Mouse (Mus musculus) limb, embryonic 11.5 days (tissue): ENCODE measurements around the gene Dcaf5. TPM values are rescaled to one million over a fixed set of nuclear protein-coding genes. Genes with fewer than 3 reads are reported as not detected.

Source experiments
- ATAC-seq: fragments of 200-750 bp; cut with Nextera tagmentation; 2 replicates; pipeline ENCODE4 v1.8.0; 2017; ENCODE audit warnings: low read depth; ENCODE audit not compliant: insufficient number of reproducible peaks, low FRiP score, low TSS enrichment
- DNase-seq: peaks from one replicate; pipeline ENCODE4 v3.0.0-alpha.2; 2015; ENCODE audit warnings: low spot score
- H3K27ac ChIP-seq: fragments of 300-500 bp; sonication (generic); replicated peaks from 2 replicates; pipeline ENCODE4 v1.5.1; 2014; ENCODE audit warnings: low read depth, mild to moderate bottlenecking, low read length
- H3K27me3 ChIP-seq: fragments of 300-500 bp; sonication (generic); 2 replicates; pipeline ENCODE4 v1.6.1; 2014; ENCODE audit warnings: mild to moderate bottlenecking, low read length, mixed read lengths; ENCODE audit not compliant: control insufficient read depth, insufficient read depth
- H3K36me3 ChIP-seq: fragments of 300-500 bp; sonication (generic); 2 replicates; pipeline ENCODE4 v1.6.1; 2014; ENCODE audit warnings: mild to moderate bottlenecking, low read length, moderate library complexity, mixed read lengths; ENCODE audit not compliant: control insufficient read depth, insufficient read depth
- H3K4me1 ChIP-seq: fragments of 300-500 bp; sonication (generic); 2 replicates; pipeline ENCODE4 v1.6.1; 2014; ENCODE audit warnings: low read length, mixed read lengths; ENCODE audit not compliant: control insufficient read depth, insufficient read depth
- H3K4me2 ChIP-seq: fragments of 300-500 bp; sonication (generic); 2 replicates; pipeline ENCODE4 v1.6.1; 2014; ENCODE audit warnings: low read depth, mild to moderate bottlenecking, moderate library complexity; ENCODE audit not compliant: severe bottlenecking
- H3K4me3 ChIP-seq: fragments of 300-500 bp; sonication (generic); 2 replicates; pipeline ENCODE4 v1.5.1; 2014; ENCODE audit warnings: low read depth, low read length
- H3K9ac ChIP-seq: fragments of 300-500 bp; sonication (generic); 2 replicates; pipeline ENCODE4 v1.6.1; 2014; ENCODE audit warnings: mild to moderate bottlenecking, low read length
- H3K9me3 ChIP-seq: fragments of 300-500 bp; sonication (generic); 2 replicates; pipeline ENCODE4 v1.6.1; 2016; ENCODE audit warnings: low read length; ENCODE audit not compliant: control insufficient read depth
- WGBS: fragments of 180-500 bp; shearing (Covaris S2); extraction: QIAGEN DNeasy Blood & Tissue Kit; methylation state at CpG from one replicate; pipeline ENCODE4 v1.1.7; 2014; 5-methylcytosine and 5-hydroxymethylcytosine counted together
- polyA plus RNA-seq: library from polyadenylated mRNA; unstranded; fragments of >200 nt; fragmentation: Nextera tagmentation; extraction: Ambion mirVana; gene quantifications from 2 replicates; pipeline ENCODE4 v1.2.1, GENCODE M21; 2014

Dcaf5 gene
- polyA plus RNA-seq, 1 experiment from 2014 or later: 10.3 TPM

DNA sequence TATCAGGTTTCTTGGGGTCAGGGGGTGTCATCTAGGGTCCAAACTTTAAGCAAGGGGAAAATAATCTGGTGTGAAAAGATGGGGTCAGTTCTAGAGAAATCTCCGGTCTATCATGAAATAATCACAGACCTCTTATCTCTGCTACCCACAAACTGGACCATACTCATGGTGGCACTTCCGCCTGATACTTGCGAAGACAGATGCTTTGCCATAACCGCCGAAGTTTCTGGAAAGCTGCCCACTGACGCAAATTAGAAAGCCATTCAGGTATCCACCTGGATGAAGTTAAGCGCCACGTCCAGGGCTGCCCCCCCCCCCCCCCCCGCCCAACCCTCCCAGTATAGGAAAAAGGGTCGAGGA, 1.8 kb downstream of the Dcaf5 start:
- Histone ChIP-seq H3K9me3 (no peaks in the 10 kb centered on the region), H3K27ac (peak overlapping the region; percentile 92), H3K9ac (peak overlapping the region; percentile 93), H3K27me3 (no peaks in the 10 kb centered on the region), H3K4me2 (peak overlapping the region; percentile 82), H3K4me3 (peak overlapping the region; percentile 85), H3K4me1 (peaks cover 6% of the 10 kb centered on the region; the same call in 1 of the 2 replicates), H3K36me3 (no peaks in the 10 kb centered on the region)
- DNase-seq (no peak), ATAC-seq (no peak)
- WGBS: 8% methylated on average over 8 of the region's 10 CpGs

DNA sequence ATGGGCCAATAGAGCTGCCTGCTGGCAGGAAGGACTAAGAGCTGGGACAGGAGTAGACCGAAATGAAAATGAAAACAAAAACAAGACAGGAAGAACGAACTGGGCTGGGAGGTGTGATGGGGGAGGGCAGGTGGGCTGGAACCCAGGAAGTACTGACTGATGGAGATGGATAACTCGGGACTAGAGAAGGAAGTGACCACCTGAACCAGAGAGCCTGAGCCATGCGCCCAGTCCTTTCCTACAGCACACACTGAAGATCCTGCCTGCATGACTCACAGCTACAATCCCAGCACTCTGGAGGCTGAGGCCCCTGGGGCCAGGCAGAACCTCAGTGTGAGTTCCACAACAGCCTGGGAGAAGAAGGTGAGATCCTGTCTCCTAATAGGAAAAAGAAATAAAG, 3.1 kb downstream of the Dcaf5 start:
- Histone ChIP-seq H3K9me3 (no peaks in the 10 kb centered on the region), H3K36me3 (no peaks in the 10 kb centered on the region), H3K4me3 (no peak overlapping the region), H3K27me3 (no peaks in the 10 kb centered on the region), H3K4me2 (no peak overlapping the region), H3K27ac (no peak overlapping the region), H3K9ac (no peak overlapping the region), H3K4me1 (peaks cover 6% of the 10 kb centered on the region; the same call in 1 of the 2 replicates)
- no peak for DNase-seq
- ATAC-seq: no peak
- 59% methylated on average over 4 of the region's 4 CpGs for WGBS

DNA sequence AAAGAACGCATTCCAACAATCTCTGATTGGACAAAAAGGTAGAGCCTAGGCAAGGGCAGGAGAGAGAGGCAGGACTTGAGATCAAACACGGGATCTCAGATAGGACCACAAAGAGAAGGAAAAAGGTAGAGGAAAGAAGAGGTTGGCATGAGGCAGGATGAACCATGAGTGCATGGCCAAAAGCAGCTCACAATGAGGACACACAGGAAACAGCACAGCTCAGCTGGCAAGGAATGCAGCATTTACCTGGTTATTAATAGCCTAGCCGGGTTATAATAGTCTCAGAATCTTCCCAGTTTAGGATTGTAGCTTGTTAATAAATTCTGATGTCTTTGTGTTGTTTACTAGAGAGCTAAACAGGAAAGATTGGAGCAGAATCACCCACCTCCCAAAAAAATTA, 8.7 kb downstream of the Dcaf5 start:
- Histone ChIP-seq H3K27me3 (no peaks in the 10 kb centered on the region), H3K4me3 (no peak overlapping the region), H3K36me3 (peaks cover 3% of the 10 kb centered on the region; the same call in 1 of the 2 replicates), H3K4me2 (no peak overlapping the region), H3K27ac (no peak overlapping the region), H3K9me3 (no peaks in the 10 kb centered on the region), H3K9ac (no peak overlapping the region), H3K4me1 (no peaks in the 10 kb centered on the region)
- WGBS: 84% methylated on average over 3 of the region's 3 CpGs
- no peak for DNase-seq
- ATAC-seq: no peak

DNA sequence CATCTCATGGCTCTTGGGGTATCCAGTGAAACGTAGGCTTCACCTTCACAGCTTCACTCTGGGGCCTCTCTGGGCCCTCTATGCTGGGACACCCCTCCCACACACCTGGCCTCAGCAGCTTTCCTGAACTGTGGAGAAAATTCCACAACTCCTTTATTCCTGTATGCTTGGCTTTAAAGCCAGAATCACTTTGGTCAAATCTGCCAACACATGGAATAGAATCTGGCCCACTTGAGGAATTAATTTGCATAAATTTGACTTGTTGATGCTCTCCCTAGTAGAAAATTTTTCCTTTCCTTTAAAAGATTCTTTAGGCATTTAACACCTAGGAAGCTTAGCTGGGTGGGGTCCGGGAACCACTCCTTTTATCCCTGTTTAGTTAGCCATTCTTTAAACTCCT, 21.3 kb downstream of the Dcaf5 start:
- no peaks in the 10 kb centered on the region for H3K27me3 ChIP-seq
- no peaks in the 10 kb centered on the region for H3K9me3 ChIP-seq
- 89% methylated on average over 2 of the region's 2 CpGs for WGBS
- no peak for DNase-seq
- no peak overlapping the region for H3K4me2 ChIP-seq
- peaks cover 3% of the 10 kb centered on the region; the same call in 1 of the 2 replicates for H3K36me3 ChIP-seq
- no peak overlapping the region for H3K9ac ChIP-seq
- no peak for ATAC-seq
- no peaks in the 10 kb centered on the region for H3K4me1 ChIP-seq
- H3K27ac ChIP-seq: no peak overlapping the region
- no peak overlapping the region for H3K4me3 ChIP-seq

DNA sequence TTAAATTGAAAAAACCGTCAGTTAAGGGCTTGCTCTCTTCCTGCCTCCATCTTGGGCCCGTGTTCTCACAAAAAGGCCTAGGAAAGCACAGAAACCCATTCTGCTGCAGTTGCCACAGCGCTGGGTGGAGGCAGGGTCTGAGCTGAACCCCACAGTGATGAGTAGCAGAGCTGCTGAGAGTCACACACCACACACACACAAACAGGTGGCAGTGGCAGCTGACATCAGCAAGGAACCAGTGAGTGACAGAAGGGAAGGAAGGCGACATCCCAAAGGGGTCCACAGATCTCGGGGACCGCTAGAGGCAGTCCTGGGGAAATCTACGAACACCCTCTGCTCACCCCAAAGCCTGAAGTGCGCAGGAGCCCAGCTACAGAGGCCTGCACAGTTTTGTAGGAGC, 25.5 kb downstream of the Dcaf5 start:
- Histone ChIP-seq H3K4me1 (no peaks in the 10 kb centered on the region), H3K9me3 (no peaks in the 10 kb centered on the region), H3K9ac (no peak overlapping the region), H3K36me3 (peaks cover 3% of the 10 kb centered on the region; the same call in 1 of the 2 replicates), H3K4me2 (no peak overlapping the region), H3K27me3 (no peaks in the 10 kb centered on the region), H3K27ac (no peak overlapping the region), H3K4me3 (no peak overlapping the region)
- ATAC-seq: no peak
- no peak for DNase-seq
- 93% methylated on average over 8 of the region's 8 CpGs for WGBS

DNA sequence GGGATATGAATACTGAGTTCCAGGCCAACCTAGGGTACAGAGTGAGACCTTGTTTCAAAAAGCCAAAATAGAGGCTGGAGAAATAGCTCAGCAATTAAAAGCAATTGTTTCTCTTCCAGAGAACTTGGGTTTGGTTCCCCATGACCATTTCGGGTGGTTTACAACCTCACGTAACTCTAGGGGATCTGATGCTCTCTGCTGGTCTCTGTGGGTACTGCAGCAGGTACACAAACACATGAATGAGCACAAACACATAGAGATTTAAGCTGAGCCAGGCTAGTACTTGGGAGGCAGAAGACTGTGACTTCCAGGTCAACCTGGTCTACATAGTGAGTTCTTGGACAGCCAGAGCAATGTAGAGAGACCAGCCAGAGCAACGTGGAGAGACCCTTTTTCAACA, 28.6 kb downstream of the Dcaf5 start:
- H3K4me2 ChIP-seq: no peak overlapping the region
- WGBS: 50% methylated on average over 3 of the region's 3 CpGs
- ATAC-seq: no peak
- no peak overlapping the region for H3K9ac ChIP-seq
- peak; percentile 67 for DNase-seq
- no peak overlapping the region for H3K27ac ChIP-seq
- H3K36me3 ChIP-seq: no peaks in the 10 kb centered on the region
- H3K4me1 ChIP-seq: no peaks in the 10 kb centered on the region
- no peaks in the 10 kb centered on the region for H3K27me3 ChIP-seq
- H3K4me3 ChIP-seq: no peak overlapping the region
- no peaks in the 10 kb centered on the region for H3K9me3 ChIP-seq

DNA sequence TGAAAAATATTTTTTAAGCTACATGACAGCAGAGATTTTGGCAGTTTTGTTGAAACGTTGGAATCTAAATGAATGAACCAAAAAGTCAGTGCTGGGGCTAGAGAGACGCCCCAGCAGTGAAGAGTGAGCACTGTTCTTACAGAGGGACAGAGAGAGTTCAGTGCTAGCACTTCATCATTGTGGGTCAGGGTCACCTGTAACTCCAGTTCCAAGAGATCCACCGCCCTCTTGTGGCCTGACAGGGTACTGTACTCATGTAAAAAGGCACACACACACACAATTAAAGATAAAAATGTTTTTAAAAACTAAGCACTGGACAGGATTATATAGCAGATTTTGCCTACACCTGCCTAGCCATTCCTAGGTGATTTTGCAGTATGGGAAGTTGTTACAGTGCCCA, 29.8 kb downstream of the Dcaf5 start:
- H3K4me3 ChIP-seq: no peak overlapping the region
- no peaks in the 10 kb centered on the region for H3K9me3 ChIP-seq
- no peaks in the 10 kb centered on the region for H3K36me3 ChIP-seq
- H3K27me3 ChIP-seq: no peaks in the 10 kb centered on the region
- 45% methylated on average over 3 of the region's 3 CpGs for WGBS
- no peaks in the 10 kb centered on the region for H3K4me1 ChIP-seq
- H3K27ac ChIP-seq: no peak overlapping the region
- H3K9ac ChIP-seq: no peak overlapping the region
- no peak overlapping the region for H3K4me2 ChIP-seq
- DNase-seq (peak; percentile 72), ATAC-seq (no peak)

DNA sequence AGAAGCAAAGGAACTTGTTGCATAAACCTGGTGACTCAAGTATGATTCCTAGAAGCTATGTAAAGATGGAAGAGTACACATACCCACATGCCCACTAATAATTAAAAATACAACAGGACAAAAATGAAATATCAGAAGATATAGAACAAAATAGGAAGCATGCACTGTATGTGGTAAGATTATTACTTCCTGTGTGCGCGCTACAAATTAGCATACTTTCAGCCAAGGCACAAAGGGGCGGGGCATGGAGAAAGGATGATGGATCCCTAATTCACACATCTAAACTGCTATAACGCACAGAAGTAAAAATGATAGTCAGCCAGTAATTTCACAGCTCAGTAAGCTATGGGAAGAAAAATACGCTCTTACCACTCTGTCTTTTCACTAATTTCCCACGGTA, 32.3 kb downstream of the Dcaf5 start:
- no peak overlapping the region for H3K27ac ChIP-seq
- 92% methylated on average over 6 of the region's 6 CpGs for WGBS
- no peak overlapping the region for H3K4me3 ChIP-seq
- H3K27me3 ChIP-seq: no peaks in the 10 kb centered on the region
- H3K9me3 ChIP-seq: no peaks in the 10 kb centered on the region
- H3K4me1 ChIP-seq: no peaks in the 10 kb centered on the region
- H3K36me3 ChIP-seq: peaks cover 4% of the 10 kb centered on the region
- no peak overlapping the region for H3K9ac ChIP-seq
- no peak for ATAC-seq
- no peak overlapping the region for H3K4me2 ChIP-seq
- no peak for DNase-seq

DNA sequence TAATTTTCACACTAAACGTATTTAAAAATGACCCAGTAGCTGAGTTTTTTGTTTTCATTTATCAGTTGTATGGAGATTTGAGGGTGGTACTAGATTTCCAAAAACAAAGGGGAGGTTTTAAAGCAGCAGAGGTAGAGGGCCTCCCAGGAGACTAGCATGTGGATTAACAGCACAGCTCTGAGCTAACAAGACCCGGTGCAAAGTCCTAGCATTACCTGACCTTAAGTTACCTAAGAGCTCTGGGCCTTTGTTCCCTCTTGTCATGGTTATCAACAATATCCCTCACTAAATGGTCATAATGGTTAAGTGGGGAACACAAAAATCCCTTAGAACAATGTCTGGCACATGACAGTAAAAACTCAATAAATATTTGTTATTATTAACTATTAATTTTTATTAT, 37.3 kb downstream of the Dcaf5 start:
- WGBS: 82% methylated on average over 2 of the region's 2 CpGs
- Histone ChIP-seq H3K4me1 (no peaks in the 10 kb centered on the region), H3K27ac (no peak overlapping the region), H3K4me2 (no peak overlapping the region), H3K9ac (no peak overlapping the region), H3K9me3 (no peaks in the 10 kb centered on the region), H3K4me3 (no peak overlapping the region), H3K36me3 (peaks cover 20% of the 10 kb centered on the region), H3K27me3 (no peaks in the 10 kb centered on the region)
- DNase-seq (no peak), ATAC-seq (no peak)
